Mouse (Mus musculus) liver, adult 2 months (tissue): Measurements from ENCODE around the gene Selplg.

Experiments
- CTCF ChIP-seq: fragments of 200-500 bp; IDR thresholded peaks from 2 replicates; pipeline ENCODE4 v1.5.1; 2011; ENCODE audit warnings: low read depth, low read length, control low read depth
- POLR2A ChIP-seq: fragments of 200-500 bp; IDR thresholded peaks from 2 replicates; pipeline ENCODE4 v1.6.1; 2011; ENCODE audit warnings: low read length, control low read depth; ENCODE audit not compliant: insufficient read depth; ENCODE audit errors: extremely low read depth

DNA sequence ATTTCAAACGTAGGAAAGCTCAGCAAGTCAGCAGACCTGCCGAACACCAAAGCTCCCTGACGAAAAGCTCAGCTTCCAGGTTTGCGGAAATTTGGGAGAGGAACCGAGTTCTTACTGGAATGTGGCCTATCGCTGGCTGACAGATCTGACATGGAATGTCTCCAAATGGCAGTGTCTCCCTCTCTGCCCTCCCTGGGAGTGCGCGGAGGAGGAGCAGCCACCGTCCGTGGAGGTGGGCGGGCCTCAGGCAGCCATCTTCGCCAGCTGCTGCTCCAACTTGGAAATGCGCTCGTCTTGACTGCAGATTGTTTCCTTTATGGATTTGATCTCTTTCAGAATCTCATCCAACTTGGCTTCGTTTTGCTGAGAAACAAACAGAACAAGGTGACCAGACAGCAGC is 11.7 kb upstream of the Selplg start:
- TF ChIP-seq CTCF = no peak
- TF ChIP-seq POLR2A = no peak
